In genomic region chr15:102950877-102951276, GRCm38 (mm10) we compare ENCODE assay signal across 22 mouse cellular contexts. TPM values are rescaled to one million over a fixed set of nuclear protein-coding genes. Genes with fewer than 3 reads are reported as not detected.
"Had no signal": no experiment of that assay in that cellular context is flagged by ENCODE, and none has a peak within 500 bp of the region (broad histone marks: within the 10 kb centered on the region; RNA-seq: fewer than 3 reads in every experiment).

No protein-coding gene starts in this region.

- H3K4me2 ChIP-seq: limb, embryonic 15.5 days; liver, embryonic 12.5 days; lung, embryonic 14.5 days had no signal

- H3K9ac ChIP-seq: limb, embryonic 15.5 days; liver, embryonic 12.5 days; lung, embryonic 14.5 days had no signal

- H3K36me3 ChIP-seq: limb, embryonic 15.5 days; liver, embryonic 12.5 days had no signal

- ATAC-seq: inflammation-experienced regulatory T-cells, adult 6 months; liver, embryonic 12.5 days had no signal

- H3K4me1 ChIP-seq: liver, embryonic 12.5 days had no signal

- H3K4me3 ChIP-seq: left cerebral cortex, adult 2 months; limb, embryonic 15.5 days; liver, embryonic 12.5 days had no signal

- DNase-seq: kidney, adult 11 months; kidney, adult 9 months; kidney, postnatal 10 days; lung, embryonic 14.5 days; lung, postnatal 10 days; midbrain, embryonic 14.5 days; right cerebral cortex, postnatal 14 days; thymus, postnatal 36 days had no signal

- H3K9me3 ChIP-seq: limb, embryonic 15.5 days; liver, embryonic 12.5 days had no signal

- H3K27ac ChIP-seq: left cerebral cortex, adult 2 months; limb, embryonic 15.5 days; liver, embryonic 12.5 days; macrophage had no signal

RNA-seq across cellular contexts. Expression of gene Hoxc11, which starts 3.4 kb away (rescaled TPM):
- total RNA-seq: layer of hippocampus, adult 8-10 months; layer of hippocampus, postnatal 25 days; left cerebral cortex, adult 2 months; left cerebral cortex, postnatal 14 days; megakaryocyte-erythroid progenitor cell, adult 5-6 weeks had no signal
- polyA plus RNA-seq: inflammation-experienced regulatory T-cells, adult 6 months; large intestine, adult 2 months; liver, embryonic 12.5 days; liver, embryonic 16.5 days; lung, embryonic 14.5 days; macrophage; midbrain, embryonic 14.5 days; spleen, adult 2 months; stomach, embryonic 16.5 days had no signal

RNA-seq across cellular contexts. Expression of gene Hoxc12, which starts 14.3 kb away (rescaled TPM):
- total RNA-seq: layer of hippocampus, adult 8-10 months; layer of hippocampus, postnatal 25 days; left cerebral cortex, adult 2 months; left cerebral cortex, postnatal 14 days; megakaryocyte-erythroid progenitor cell, adult 5-6 weeks had no signal
- polyA plus RNA-seq: inflammation-experienced regulatory T-cells, adult 6 months; large intestine, adult 2 months; liver, embryonic 12.5 days; liver, embryonic 16.5 days; lung, embryonic 14.5 days; macrophage; midbrain, embryonic 14.5 days; spleen, adult 2 months; stomach, embryonic 16.5 days; thymus, postnatal 0 days had no signal

RNA-seq across cellular contexts. Expression of gene Hoxc10, which starts 15.7 kb away (rescaled TPM):
- total RNA-seq: layer of hippocampus, adult 8-10 months; layer of hippocampus, postnatal 25 days; left cerebral cortex, adult 2 months; left cerebral cortex, postnatal 14 days; megakaryocyte-erythroid progenitor cell, adult 5-6 weeks had no signal
- polyA plus RNA-seq: inflammation-experienced regulatory T-cells, adult 6 months; liver, embryonic 12.5 days; liver, embryonic 16.5 days; lung, embryonic 14.5 days; macrophage; midbrain, embryonic 14.5 days; spleen, adult 2 months; thymus, postnatal 0 days had no signal

RNA-seq across cellular contexts. Expression of gene Hoxc5, which starts 16.4 kb away (rescaled TPM):
- total RNA-seq: layer of hippocampus, adult 8-10 months; layer of hippocampus, postnatal 25 days; left cerebral cortex, adult 2 months; left cerebral cortex, postnatal 14 days; megakaryocyte-erythroid progenitor cell, adult 5-6 weeks had no signal
- polyA plus RNA-seq: inflammation-experienced regulatory T-cells, adult 6 months; macrophage had no signal

RNA-seq across cellular contexts. Expression of gene Hoxc9, which starts 25.4 kb away (rescaled TPM):
- total RNA-seq: layer of hippocampus, adult 8-10 months; layer of hippocampus, postnatal 25 days; left cerebral cortex, adult 2 months; left cerebral cortex, postnatal 14 days; megakaryocyte-erythroid progenitor cell, adult 5-6 weeks had no signal
- polyA plus RNA-seq: inflammation-experienced regulatory T-cells, adult 6 months; liver, embryonic 12.5 days; liver, embryonic 16.5 days; lung, embryonic 14.5 days; macrophage; midbrain, embryonic 14.5 days; spleen, adult 2 months; stomach, embryonic 16.5 days; thymus, postnatal 0 days had no signal
